Mouse (Mus musculus): ENCODE measurements around the gene Tox4. TPM values are rescaled to one million over a fixed set of nuclear protein-coding genes. Genes with fewer than 3 reads are reported as not detected.
A peak's percentile ranks its signal among the peaks of the same experiment; 100 is the strongest.

The Tox4 gene
- polyA plus RNA-seq, 1 experiment: 10.3 TPM

DNA sequence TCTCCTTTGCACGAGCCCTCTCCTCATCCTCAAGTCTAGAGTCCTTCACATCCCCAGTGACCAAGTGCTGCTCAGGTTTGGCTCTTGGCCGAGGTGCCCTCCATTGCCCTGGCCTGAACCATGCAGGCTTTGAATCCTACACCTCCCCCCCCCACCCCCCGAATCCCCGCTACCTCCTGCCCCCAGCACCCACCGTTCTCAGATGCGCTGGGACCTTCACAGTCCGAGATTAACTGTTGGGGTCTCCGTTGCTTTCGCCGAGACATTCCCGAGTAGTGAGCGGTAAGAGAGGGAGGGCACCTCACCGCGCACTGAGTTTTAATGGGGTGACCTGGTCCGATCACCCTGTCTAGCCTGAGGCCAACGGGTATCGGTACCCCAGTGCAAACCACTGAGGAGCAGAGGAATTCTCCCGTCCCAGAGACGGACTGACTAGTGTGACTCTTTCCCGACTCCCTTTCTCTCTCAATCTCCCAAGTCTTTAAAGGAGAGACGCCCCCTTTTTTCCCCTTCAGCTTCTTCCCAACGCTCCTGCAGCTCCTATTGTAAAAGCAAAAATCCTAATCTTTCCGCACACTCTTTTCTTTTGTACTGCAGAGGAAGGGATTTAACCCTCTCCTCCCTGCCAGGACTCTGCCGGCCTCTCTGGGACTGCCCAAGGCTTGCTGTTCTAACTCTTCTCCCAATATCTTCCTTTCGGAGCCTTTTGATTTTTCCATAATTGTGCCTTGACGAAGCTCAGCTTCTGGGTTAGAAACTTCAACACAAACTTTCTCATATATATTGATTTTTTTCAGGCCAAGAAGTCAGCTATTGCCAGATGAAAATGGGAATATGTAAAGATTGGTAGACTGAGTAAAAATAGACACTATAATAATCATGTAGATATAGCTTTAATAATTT is 49.2 kb downstream of the Tox4 start, which contains the start of gene Sall2:
TSS of gene Sall2 (minus strand) at position 853 of the 903 bp plus-strand sequence.
- peak within 1 kb of the TSS; percentile 42 for H3K4me3 ChIP-seq (ENCODE audit: insufficient read depth, low read depth, low read length)
- no peaks in the 10 kb centered on the region for H3K4me1 ChIP-seq (ENCODE audit: control insufficient read depth, insufficient read depth, insufficient read length, low read length)
- no peak within 1 kb of the TSS for H3K27ac ChIP-seq (replicated peaks; ENCODE audit: low read depth, low read length)

DNA sequence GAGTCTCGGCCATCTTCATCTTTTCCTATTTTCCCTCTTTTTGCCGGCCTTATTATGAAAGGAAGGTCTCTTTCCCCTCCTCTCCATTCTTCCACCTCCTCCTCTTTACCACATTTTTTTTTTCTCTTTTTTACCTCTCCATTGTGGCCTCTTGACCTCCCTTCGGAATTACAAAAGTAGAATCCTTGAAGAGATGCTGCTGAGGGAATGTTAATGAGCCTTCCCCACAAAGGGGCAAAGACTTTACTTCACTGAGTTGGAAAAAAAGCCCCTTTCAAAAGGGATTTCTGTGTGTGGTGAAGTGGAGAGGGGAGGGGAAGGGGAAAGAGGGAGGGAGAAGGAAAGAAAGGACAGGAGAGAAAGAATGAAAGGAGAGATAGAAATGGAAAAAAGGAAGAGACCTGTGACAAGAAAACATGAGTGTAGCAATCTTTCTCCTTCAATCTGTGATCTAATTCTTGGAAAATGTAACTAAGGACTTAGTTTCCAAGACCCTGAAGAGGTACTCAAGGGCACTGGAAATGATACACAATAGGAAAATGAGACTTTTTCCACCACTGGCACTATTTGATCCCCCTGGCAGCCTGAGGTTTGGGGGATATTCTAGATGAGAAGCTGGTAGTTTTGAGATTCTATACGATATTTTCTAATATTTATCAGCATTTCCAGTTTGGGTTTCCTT is 52.3 kb downstream of the Tox4 start:
- H3K27ac ChIP-seq (replicated peaks; ENCODE audit: low read depth, low read length): no peak overlapping the region
- H3K4me3 ChIP-seq (ENCODE audit: insufficient read depth, low read depth, low read length): no peak overlapping the region
- H3K4me1 ChIP-seq (ENCODE audit: control insufficient read depth, insufficient read depth, insufficient read length, low read length): no peaks in the 10 kb centered on the region

DNA sequence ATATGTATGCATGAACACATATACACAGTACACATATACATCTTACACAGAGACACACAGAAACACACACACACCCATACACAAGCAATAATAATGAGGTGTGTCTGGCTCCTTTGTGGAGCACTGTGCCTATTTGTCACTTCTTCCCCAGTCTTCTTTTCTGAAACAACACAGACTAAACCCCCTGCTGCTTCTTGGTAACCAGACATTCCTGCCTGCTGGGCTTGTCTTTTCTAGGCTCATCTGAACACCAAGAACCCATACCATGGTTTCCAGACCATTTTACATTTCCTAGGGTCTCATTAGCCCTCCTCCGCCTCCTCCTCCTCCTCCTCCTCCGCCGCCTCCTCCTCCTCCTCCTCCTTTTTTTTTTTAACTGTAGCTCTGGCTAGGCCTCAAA is 53.2 kb downstream of the Tox4 start:
- Histone ChIP-seq H3K4me3 (ENCODE audit: insufficient read depth, low read depth, low read length) (no peak overlapping the region), H3K4me1 (ENCODE audit: control insufficient read depth, insufficient read depth, insufficient read length, low read length) (no peaks in the 10 kb centered on the region), H3K27ac (replicated peaks; ENCODE audit: low read depth, low read length) (no peak overlapping the region)

DNA sequence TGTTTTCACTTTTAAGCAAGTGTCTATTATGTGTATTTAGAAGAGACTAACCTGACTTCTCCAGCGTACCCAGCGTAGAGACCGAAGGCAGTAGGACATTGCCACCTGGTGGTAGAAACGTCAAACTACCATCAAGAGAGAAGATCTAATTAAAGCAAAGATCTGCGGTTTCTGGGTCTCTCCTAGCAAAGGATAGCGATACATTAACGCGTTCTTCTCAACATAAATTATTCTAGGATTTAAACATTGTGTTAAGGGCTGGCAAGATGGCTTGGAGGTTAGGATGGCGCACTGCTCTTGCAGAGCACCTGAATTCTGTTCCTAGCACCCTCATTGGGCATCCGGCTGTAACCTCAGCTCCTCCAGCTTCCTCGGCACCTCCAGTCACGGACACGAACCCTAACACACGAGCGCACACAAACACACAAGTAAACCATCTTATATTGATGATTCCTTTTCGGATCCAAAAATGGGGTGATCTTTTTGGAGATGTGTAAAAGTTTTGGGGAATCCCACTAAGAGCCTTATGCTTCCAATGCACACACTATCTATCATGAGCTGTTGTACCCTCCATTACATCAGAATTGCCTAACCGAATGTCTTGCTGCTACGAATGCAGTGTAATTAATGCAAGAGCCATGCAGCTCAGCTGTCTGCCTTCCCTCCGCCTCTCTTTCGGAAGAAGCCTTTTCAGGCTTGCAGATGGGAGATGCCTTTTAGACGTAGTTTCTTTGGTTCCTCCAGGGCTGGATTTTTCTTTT is 60.0 kb downstream of the Tox4 start:
- no peaks in the 10 kb centered on the region for H3K4me1 ChIP-seq (ENCODE audit: control insufficient read depth, insufficient read depth, insufficient read length, low read length)

DNA sequence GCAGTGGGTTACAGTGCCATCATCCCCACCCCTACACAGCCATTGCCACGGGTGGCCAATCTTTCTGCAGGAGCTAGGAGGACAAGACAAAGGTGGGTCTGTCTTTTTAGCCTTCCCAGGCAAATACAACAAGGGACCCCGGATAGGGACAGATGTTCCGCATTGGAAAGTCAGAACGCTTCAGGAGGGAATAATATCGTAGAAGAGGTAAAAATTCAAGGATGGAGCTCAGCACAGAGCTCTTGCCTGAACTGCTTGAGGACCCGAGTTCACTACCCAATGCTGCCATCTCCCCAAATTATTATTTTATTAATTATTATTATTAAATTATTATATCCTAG is 60.5 kb downstream of the Tox4 start:
- H3K4me1 ChIP-seq (ENCODE audit: control insufficient read depth, insufficient read depth, insufficient read length, low read length): no peaks in the 10 kb centered on the region
- H3K27ac ChIP-seq (replicated peaks; ENCODE audit: low read depth, low read length): no peak overlapping the region
- no peak overlapping the region for H3K4me3 ChIP-seq (ENCODE audit: insufficient read depth, low read depth, low read length)

More for the DNA sequence above, 60.0 kb downstream of the Tox4 start:
- no peak overlapping the region for H3K27ac ChIP-seq (replicated peaks; ENCODE audit: low read depth, low read length)
- no peak overlapping the region for H3K4me3 ChIP-seq (ENCODE audit: insufficient read depth, low read depth, low read length)

Other genes with a start within 250 kb of the Tox4 start
- gene Olfr221, start 236.7 kb upstream of the Tox4 start, polyA plus RNA-seq (2012; ENCODE audit: insufficient read depth, insufficient read length, missing spikeins): not detected in 2 replicates
- 127 and 150 TPM in 2 replicates for gene Hnrnpc, start 175.1 kb upstream of the Tox4 start, polyA plus RNA-seq (2012; ENCODE audit: insufficient read depth, insufficient read length, missing spikeins)
- 0.95 and 1.1 TPM in 2 replicates for gene Rpgrip1, start 168.4 kb upstream of the Tox4 start, polyA plus RNA-seq (2012; ENCODE audit: insufficient read depth, insufficient read length, missing spikeins)
- 16.9 and 18.7 TPM in 2 replicates for gene Supt16, start 81.7 kb upstream of the Tox4 start, polyA plus RNA-seq (2012; ENCODE audit: insufficient read depth, insufficient read length, missing spikeins)
- gene Chd8, start 21.4 kb upstream of the Tox4 start, polyA plus RNA-seq (2012; ENCODE audit: insufficient read depth, insufficient read length, missing spikeins): 25.0 and 31.7 TPM in 2 replicates
- 12.4 and 21.4 TPM in 2 replicates for gene Rab2b, start 399 bp downstream of the Tox4 start, polyA plus RNA-seq (2012; ENCODE audit: insufficient read depth, insufficient read length, missing spikeins)
- 10.4 and 17.8 TPM in 2 replicates for gene Mettl3, start 26.0 kb downstream of the Tox4 start, polyA plus RNA-seq (2012; ENCODE audit: insufficient read depth, insufficient read length, missing spikeins)
- gene Sall2, start 49.6 kb downstream of the Tox4 start, polyA plus RNA-seq (2012; ENCODE audit: insufficient read depth, insufficient read length, missing spikeins): 0.52 and 0.92 TPM in 2 replicates
- not detected in 2 replicates for gene Olfr1513, start 77.3 kb downstream of the Tox4 start, polyA plus RNA-seq (2012; ENCODE audit: insufficient read depth, insufficient read length, missing spikeins)
- gene Olfr1512, start 100.0 kb downstream of the Tox4 start, polyA plus RNA-seq (2012; ENCODE audit: insufficient read depth, insufficient read length, missing spikeins): not detected in 2 replicates
- not detected in 2 replicates for gene Olfr1511, start 118.2 kb downstream of the Tox4 start, polyA plus RNA-seq (2012; ENCODE audit: insufficient read depth, insufficient read length, missing spikeins)
- gene Olfr1510, start 135.2 kb downstream of the Tox4 start, polyA plus RNA-seq (2012; ENCODE audit: insufficient read depth, insufficient read length, missing spikeins): not detected in 2 replicates
- gene Olfr1509, start 163.8 kb downstream of the Tox4 start, polyA plus RNA-seq (2012; ENCODE audit: insufficient read depth, insufficient read length, missing spikeins): not detected in 2 replicates
- gene Olfr1508, start 188.3 kb downstream of the Tox4 start, polyA plus RNA-seq (2012; ENCODE audit: insufficient read depth, insufficient read length, missing spikeins): not detected in 2 replicates
- gene Olfr1507, start 216.6 kb downstream of the Tox4 start, polyA plus RNA-seq (2012; ENCODE audit: insufficient read depth, insufficient read length, missing spikeins): not detected in 2 replicates

All from brown adipose tissue, adult 24 weeks (tissue).